Mouse (Mus musculus) layer of hippocampus, adult 8-10 months (tissue): ENCODE data around the gene Gabrb1. TPM values are rescaled to one million over a fixed set of nuclear protein-coding genes. Genes with fewer than 3 reads are reported as not detected.
"Not testable (repeated sequence)": the region's sequence is repeated elsewhere in the genome, so short reads cannot be mapped to it uniquely, and the experiment has no call there.

Experiments used
- DNase-seq, 2 experiments: peaks; one replicate each; pipeline ENCODE4 v3.0.0; 2022; ENCODE audit warnings: low spot score in 2 of 2
- total RNA-seq, 4 experiments: library from RNA; stranded (reverse); gene quantifications; 2 replicates each; pipeline ENCODE4 v1.2.4; 2022

Gene Gabrb1
- total RNA-seq, 4 experiments from 2014 or later: 125 to 141 (median 133) TPM

DNA sequence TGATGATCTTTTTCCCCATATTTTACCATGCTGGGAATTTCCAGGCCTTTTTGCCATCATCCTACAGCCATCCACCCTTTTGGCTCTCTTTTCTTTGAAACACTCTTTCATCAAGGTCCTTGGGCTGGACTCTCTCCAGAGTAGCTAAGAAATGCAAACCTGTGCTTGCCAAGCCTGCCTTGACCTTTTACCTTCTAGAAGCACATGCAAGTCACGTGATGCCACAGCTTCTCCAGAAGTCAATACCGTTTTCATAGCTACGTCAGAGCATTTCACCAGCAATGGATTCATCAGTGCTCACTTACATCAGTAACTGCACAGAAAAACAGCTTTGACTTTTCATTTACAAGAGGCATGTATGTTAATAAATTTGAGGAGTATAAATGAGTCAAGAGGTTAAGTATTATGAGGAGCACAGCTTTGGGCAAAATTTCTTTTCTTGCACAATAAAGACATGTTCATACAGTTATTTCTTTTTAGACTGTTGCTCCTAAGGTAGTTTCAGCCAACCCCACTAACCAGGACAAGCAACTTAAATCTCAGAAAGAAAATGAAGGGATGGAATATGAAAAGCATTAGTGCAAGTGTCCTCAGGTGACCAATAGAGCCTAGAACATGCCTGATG is 346.0 kb downstream of the Gabrb1 start:
- no peak for DNase-seq

DNA sequence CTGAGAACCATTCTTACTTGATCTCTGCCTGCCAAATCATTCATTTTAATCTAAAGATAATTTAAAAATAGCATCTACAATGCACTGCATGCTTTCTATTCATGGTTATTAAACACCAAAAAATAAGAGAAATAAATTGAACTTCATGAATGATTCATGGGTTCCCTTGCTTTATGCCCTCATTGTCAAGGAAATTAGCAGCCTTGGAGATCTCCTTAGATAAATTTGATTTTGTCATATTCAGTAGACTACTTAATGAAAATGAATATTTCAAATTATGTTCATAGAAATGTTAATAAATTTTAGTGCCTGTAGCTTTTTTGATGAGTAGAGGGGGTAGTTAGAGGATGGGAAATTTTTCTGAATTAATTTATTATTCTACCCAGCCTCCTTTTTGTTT is 379.0 kb downstream of the Gabrb1 start:
- no peak for DNase-seq

DNA sequence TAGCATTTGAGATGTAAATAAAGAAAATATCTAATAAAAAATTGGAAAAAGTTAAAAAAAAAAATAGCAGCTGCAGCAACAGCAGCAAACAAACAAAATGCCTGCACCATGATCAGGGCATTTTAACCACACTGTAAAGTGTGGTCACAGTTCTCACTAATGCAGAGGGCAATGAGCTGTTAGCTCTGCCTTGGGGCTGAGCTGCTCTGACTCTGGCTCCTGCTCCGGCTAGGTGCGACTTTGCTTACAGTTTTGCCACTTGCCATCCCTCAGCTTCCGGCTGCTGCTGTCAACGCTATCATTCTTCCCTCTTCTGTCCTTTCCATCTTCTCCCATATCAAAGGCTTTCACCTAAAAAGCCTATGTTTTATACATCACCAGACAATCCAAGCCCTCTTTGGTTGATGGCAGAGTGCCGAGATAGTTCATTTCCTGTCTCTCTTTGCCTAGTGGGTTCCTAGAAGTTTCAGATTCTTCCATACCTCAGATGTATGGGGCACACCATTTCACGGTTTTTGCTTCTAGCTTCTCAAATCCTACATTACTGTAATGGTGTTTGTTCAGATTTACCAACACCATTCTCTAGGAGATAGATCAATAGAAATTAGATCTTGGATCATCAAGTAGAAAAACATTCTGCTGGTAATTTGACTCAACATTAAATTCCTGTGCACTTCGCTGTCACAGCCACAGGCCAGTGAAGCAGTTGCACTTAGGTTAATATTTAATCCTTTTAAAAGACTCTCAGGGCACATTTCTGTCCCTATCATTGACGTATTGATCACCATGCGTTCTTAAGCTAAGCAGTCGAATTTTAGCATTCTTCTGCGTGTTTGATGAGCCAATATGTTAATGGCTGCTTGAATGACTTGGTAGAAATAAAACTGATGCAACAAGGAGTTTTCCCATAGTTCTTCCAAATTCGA is 385.6 kb downstream of the Gabrb1 start:
- no peak for DNase-seq

DNA sequence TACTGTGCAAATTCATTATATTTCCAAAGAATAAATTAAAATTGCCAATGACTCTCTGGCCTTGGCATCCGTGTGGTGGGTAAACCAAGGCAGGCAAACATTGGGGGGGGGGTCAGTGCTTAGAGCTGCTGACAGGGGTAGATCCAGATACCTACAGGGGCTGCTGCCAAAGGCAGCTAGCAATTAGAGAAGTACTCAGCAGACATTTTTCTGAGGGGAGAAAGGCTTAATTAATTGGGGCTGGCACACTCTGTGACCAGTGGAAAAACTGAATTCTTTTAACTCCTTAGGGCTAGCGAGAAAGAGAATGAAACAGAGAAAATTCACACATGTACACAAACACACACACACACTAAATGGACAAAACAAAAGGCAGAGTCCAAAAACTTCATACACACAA is 388.3 kb downstream of the Gabrb1 start:
- no peak for DNase-seq

DNA sequence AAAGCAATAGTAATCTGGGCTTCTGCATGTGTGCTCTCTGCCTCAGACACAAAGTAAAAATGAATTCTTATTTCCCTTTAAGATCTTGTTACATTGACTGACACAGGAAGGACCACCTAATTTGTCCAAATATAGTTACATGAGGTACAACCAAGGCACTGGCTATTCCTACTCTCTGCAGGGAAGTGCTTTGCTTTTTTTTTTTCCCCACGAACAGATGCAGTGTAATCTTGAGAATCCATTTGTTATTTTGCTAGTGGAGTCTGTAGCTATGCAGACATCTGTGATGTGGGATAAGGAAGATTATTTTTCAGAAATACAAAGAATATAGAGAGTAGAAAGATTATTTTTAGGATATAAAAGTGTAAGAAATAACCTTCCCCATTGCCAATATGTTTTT is 406.2 kb downstream of the Gabrb1 start:
- DNase-seq: no peak

DNA sequence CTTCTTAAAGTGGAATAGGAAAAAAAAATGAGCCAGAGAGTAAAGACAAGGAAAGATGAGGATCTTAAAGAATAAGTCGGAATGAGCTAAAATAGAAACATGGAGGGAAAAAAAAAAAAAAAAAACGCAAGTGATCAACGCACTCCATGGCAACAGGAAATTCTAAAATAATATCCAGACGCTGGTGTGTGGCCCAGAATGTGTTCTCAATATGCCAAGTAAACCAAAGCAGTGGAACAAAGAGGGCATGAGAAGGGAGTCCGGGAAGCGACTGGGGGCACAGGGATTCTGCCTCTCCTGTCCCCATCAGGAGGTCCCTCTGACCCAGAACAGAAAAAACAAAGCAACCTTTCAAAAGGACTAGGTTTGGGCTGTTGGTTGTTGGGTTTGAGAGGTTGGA is 410.9 kb downstream of the Gabrb1 start:
- peak in 1 of 2 experiments; percentile 26 for DNase-seq

DNA sequence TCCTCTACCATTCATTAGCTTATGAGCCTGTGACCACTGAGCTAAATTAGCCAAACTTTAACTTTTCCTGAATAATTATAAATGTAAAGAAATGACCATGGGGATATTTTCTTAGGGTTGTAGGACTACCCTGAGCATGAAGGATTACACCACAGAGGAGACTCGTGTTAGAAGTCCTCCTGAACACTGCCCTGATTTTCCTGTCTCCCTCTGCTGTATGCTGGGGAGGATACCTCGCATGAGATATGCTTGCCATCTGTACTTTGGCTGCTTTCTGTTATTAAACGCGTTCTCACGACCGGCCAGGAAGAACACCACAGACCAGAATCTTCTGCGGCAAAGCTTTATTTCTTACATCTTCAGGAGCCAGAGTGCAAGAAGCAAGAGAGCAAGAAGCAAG is 411.5 kb downstream of the Gabrb1 start:
- DNase-seq: not testable (repeated sequence)

DNA sequence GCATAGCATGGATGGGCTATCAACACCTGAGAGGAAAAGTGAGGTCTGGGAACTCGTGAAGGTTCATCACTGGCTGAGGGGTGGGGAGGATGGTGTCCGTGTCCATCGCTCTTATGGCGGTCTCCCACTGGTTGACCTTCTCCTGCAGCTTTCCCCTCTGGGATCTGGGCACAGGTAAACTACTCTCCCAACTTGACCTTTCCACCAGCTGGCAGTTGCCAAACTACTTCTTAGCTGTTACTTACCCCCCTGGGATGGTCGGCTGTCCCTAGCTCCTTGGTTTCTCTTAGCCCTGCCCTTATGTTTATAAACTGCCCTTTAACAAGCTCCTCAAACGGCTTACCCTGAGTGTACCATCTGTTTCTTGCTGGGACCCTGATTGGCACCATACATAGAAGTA is 418.9 kb downstream of the Gabrb1 start:
- DNase-seq: no peak

DNA sequence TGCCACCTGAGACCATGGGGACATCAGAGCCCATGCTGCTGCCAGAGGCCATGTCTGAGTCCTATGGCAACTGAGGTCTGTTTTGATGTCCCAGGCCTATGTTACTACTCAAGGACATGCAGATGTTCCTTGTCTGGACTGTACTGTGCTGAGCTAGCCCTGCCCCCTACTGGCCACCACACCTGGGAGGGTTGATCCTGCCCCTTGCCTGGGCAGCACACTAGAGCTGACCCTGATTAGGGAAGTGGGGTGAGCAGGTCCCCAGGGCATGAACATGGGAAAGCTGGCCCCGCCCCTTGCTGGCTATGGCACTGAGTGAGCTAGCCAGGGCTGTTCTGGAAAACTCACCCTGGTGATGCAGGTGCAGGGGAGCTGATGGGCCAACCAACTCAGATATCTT is 428.6 kb downstream of the Gabrb1 start:
- no peak for DNase-seq

DNA sequence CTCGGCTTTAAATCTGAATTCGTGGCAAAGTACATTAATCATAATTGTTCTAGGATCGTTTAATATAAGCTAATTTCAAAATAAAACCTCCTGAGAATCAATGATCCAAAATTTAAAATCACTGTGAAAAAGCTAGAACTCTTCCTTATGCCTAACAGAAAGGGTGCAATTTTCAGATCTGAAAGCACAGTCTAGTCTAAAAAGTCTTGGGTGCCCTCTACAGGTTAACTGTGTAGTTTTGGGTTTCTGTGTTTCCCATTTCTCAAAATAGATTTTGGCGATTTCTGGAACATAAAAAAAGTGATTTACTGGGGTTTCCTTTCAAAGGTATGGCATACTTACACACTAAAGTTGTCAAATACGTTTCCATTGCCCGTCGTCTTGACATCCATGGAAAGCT is 436.7 kb downstream of the Gabrb1 start:
- no peak for DNase-seq

DNA sequence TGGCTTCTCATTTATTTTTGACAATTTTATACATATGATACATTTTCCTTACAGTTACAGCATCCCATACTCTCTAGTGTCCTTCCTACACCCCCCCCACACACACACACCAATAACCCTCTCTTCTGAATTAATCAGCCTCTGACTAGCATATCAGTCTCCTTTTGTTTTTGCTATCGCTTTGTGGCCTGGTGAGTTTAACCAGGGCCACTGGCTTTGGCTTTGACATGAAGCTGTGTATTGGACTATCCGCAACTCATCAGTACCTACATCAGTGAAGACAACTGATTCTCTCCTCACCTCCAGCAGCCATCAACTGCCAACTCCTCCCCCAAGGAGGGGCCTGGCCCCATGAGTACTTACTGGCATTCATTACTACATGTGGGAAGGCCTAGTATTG is 437.1 kb downstream of the Gabrb1 start:
- DNase-seq: no peak

DNA sequence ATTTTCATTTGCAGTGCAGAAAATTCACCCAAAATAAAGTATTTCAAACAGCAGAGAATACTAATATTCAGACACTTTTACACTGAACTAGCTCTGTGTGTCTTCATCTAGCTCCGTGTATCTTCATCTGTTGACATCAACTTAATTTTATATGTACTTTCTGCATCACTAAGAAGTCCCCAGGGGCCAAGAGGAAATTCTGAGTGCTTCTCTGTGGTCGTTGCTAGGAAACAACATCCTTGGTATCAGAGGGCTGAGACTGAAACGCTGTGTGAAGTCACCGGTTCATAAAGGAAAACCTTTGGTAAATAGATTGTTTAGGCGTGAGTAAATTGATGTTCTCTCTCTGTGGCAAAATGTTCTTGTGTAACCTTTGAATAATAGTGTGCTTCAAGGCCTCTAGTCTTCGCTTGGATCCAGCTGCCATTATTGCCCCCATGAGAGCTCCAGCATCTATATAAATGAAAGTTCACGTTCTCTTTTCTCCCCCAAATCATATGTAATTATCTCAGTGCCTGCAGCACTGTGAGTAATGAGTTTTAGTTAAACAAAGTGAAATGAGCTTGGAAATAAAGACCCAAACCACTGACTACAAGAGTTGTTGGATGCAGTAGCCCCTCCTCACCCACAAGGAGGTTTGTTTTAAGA is 446.5 kb downstream of the Gabrb1 start:
- DNase-seq: no peak

DNA sequence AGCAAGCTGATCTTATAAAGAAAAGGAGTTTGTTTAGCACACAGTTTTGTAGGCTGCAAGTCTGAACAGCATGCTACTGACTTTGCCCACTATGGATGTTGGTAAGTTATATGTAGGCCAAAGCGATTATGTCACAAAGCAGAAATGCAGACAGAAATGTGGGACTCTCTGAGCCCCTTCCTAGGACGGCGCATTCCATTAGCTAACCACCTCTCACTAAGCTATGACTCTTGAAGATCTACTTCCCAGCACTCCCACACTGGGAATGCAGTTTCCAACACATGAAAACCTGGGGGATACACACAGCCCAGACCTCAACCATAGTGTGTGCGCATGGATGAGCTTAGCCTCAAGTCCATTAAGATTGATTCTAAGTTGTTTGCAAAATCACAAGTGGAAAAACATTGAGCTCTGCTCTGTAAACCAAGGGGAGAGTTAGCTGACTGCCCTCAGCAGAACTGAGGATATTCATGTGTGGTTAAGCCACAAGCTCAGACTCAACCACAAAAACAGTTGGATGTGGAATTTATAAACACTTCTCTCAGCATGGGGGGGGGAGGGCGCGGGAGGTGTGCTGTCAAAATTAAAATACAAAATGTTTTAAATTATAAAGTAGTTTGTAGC is 464.6 kb downstream of the Gabrb1 start:
- no peak for DNase-seq

DNA sequence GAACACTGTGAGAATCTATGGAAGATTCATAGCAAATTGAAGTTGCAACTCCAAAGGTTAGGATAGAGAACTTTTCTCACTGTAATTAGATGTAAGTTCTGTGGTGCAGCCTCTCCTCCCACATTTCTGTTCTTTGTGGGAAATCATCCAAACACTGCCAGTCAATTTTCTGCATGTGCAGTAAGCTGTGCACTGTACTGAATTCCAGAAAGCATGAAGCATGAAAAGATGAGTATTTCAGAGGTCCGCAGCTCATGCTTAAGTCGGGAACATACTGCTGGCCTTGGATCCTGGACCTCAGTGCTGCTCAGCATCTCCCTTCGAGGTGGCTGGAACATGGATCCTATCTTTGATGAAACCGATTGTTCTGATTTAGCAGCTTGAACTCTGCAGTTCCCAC is 468.8 kb downstream of the Gabrb1 start:
- DNase-seq: no peak

DNA sequence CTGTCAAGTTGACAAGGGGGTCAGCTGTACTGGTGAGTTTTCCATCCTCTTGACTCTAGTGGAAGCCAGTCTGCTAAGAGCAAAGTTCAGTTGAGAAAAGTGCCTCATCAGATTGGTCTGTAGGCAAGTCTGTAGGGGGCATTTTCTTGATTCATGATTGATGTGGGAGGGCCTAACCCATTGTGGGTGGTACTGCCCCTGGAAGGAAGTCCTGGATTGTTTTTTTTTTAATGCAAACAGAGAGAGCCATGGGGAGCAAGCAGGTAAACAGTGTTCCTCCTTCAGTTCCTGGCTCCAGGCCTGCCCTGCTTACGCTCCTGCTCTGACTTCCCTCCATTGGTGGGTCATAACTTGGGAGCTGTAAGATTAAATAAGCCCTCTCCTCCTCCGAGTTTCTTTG is 476.0 kb downstream of the Gabrb1 start:
- DNase-seq: no peak

DNA sequence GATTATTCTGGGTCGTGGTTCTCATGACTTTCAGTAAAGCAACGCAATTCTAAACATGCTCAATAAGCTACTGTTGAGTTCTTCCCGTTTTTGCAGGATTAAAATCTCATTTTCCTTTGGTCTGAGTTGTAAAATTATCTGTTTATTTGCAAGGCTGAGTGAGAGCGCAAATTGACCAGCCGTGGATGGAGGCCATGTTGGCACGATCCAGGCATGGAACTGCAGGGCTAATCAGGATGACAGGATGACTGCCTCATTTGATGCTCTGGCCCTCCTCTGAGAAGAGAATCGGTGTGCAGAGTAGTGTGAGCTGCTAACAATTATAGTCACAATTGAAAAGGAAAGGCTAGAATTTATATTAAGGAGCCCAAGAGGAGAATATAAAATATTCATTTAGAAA is 480.3 kb downstream of the Gabrb1 start:
- DNase-seq: no peak

DNA sequence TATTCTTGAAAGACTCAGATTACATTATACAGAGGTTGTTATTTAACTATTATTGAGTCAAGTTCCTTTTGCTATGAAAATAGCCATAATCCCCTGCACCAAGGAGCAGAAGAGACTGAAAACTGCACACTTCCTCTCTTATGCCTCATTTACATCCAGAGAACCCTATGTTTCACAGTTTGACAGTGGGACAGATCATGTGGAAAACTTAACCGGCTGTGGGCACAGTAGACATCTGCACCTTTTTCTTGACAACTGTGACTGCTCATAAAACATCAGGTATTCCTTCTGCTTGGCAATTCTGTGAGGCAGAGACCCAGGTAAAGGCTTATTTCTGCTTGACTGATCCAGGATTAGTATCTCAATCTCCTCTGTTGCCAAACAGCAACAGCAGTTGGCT is 481.7 kb downstream of the Gabrb1 start:
- no peak for DNase-seq

DNA sequence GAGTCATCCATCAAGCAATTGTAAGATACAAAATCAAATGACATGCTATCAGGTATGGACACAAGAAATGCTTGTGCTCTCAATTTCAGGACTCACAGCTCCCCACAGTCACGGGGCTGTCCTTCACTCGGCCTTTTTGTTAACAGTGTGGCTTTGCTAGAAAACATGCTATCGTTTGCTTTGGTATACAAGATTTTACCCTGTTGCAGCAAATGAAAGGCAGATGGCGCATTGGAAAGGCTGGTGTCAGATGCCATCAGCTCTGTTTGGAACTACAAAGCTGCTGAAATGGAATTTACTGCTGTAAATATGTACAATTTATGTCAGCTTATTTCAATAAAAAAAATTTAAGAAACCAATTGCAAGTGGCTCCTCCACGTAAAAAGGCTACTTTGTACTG is 490.8 kb downstream of the Gabrb1 start:
- no peak for DNase-seq

DNA sequence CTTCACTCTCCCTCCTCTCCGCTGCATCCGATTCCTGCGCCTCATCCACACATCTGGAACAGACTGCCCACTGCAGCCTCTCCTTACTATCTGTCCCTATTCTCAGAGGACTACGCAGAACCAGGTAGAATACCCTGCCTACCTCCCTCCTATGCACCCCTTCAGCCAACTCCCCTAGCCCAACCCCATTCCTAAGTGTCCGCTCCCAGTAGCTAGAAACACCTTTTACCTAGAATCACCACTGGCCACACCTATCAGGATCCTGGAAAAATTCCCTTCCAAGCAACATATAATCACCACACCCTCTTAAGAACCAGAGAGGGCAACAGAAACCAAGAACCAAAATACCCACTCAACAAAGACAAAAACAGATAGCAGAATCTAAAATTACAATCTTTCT is 493.0 kb downstream of the Gabrb1 start:
- DNase-seq: no peak

DNA sequence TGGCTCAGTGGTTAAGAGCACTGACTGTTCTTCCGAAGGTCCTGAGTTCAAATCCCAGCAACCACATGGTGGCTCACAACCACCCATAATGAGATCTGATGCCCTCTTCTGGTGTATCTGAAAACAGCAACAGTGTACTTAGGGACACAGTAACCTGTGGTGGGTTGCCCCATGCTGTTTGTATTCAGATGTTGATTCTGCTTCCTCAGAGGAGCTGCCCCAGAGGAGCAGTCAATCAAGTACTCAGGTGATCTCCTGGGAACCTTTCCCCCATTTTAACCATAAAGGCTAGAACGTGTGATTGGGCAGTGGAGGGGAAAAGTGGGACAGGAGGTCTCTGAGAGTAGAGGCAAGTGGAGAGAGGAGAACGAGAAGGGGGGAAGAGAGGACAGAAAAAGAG is 497.8 kb downstream of the Gabrb1 start:
- DNase-seq: not testable (repeated sequence)

DNA sequence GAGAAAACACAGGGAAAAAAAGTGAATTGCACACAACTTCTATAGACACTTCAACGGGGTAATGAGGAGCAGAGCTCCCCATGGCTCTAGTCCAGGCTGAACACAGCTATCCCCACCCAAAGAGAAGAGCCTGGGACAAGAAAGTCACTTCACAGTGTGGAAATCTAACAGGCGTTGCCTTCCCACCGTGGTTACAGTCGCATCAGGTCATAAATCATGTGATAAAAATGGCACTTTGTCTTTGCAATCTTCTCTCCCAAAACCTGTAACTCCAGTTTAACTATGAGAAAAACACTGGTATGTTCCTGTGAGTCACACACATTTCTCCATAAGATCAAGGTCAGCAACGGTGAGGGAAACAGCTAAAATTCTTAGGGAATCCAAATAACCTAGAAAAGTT is 498.7 kb downstream of the Gabrb1 start:
- DNase-seq: no peak

DNA sequence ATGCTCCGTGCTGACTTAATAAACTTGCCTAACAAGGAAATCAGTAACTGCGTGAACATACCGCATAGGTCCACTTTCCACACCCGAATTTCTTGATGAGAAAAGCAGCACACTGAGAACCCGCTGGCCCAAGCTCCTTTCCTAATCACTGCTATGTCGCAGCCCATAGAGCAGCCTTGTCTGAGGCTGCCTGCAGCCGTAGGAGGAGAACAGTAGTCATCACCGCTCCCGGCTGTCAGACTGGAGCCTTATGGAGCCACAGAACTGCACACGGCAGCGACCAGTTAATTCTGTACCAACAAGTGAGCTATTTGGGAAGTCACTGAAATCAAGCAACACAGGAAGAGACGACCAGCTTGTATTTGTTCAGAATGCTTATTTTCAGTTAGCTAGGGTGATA is 500.8 kb downstream of the Gabrb1 start:
- DNase-seq: peak; percentile 51 to 53
